Mouse (Mus musculus) stomach, embryonic 14.5 days (tissue): ENCODE results near the gene Fanci. TPM values are rescaled to one million over a fixed set of nuclear protein-coding genes. Genes with fewer than 3 reads are reported as not detected.

Experiments
- ATAC-seq: fragments of 200-750 bp; cut with Nextera tagmentation; 2 replicates; pipeline ENCODE4 v1.8.0; 2017; ENCODE audit warnings: low read depth, moderate TSS enrichment; ENCODE audit not compliant: insufficient number of reproducible peaks, insufficient read depth, low FRiP score
- H3K27ac ChIP-seq: fragments of 300-500 bp; sonication (generic); 2 replicates; pipeline ENCODE4 v1.5.1; 2014; ENCODE audit warnings: mild to moderate bottlenecking, low read length, moderate library complexity, mixed read lengths
- H3K27me3 ChIP-seq: fragments of 300-500 bp; sonication (generic); 2 replicates; pipeline ENCODE4 v1.6.1; 2014; ENCODE audit warnings: low read length, control low read depth, mixed read lengths; ENCODE audit not compliant: control insufficient read depth, insufficient read depth
- H3K36me3 ChIP-seq: fragments of 300-500 bp; sonication (generic); 2 replicates; pipeline ENCODE4 v1.6.1; 2014; ENCODE audit warnings: mild to moderate bottlenecking, control low read depth, low read length, moderate library complexity, mixed read lengths; ENCODE audit not compliant: control insufficient read depth, insufficient read depth
- H3K4me1 ChIP-seq: fragments of 300-500 bp; sonication (generic); 2 replicates; pipeline ENCODE4 v1.6.1; 2014; ENCODE audit warnings: low read length, control low read depth, mixed read lengths; ENCODE audit not compliant: control insufficient read depth, insufficient read depth
- H3K4me2 ChIP-seq: fragments of 300-500 bp; sonication (generic); replicated peaks from 2 replicates; pipeline ENCODE4 v1.6.1; 2014; ENCODE audit warnings: low read depth, low read length, control low read depth
- H3K4me3 ChIP-seq: fragments of 300-500 bp; sonication (generic); 2 replicates; pipeline ENCODE4 v1.5.1; 2014; ENCODE audit warnings: low read depth, low read length, control low read depth
- H3K9ac ChIP-seq: fragments of 300-500 bp; sonication (generic); replicated peaks from 2 replicates; pipeline ENCODE4 v1.6.1; 2014; ENCODE audit warnings: low read depth, mild to moderate bottlenecking, control low read depth, low read length, moderate library complexity, mixed read lengths
- H3K9me3 ChIP-seq: fragments of 300-500 bp; sonication (generic); 2 replicates; pipeline ENCODE4 v1.6.1; 2016; ENCODE audit warnings: low read depth, low read length, control low read depth; ENCODE audit not compliant: control insufficient read depth
- WGBS: fragments of 180-500 bp; shearing (Covaris S2); extraction: QIAGEN DNeasy Blood & Tissue Kit; methylation state at CpG from one replicate; pipeline ENCODE4 v1.1.7; 2014; 5-methylcytosine and 5-hydroxymethylcytosine counted together
- polyA plus RNA-seq: library from polyadenylated mRNA; unstranded; fragments of >200 nt; fragmentation: Nextera tagmentation; extraction: Ambion mirVana; gene quantifications from 2 replicates; pipeline ENCODE4 v1.2.1, GENCODE M21; 2014

Gene Fanci
- polyA plus RNA-seq, 1 experiment from 2014 or later, result 11.4 TPM

GRCm38 (mm10) chr7:79376516-79377275 lies 15.0 kb upstream of the Fanci start:
- no peaks in the 10 kb centered on the region for H3K9me3 ChIP-seq
- peaks cover 2% of the 10 kb centered on the region; the same call in 1 of the 2 replicates for H3K4me1 ChIP-seq
- no peak overlapping the region for H3K4me2 ChIP-seq
- H3K9ac ChIP-seq, result no peak overlapping the region
- WGBS, result 79% methylated on average over 10 of the region's 10 CpGs
- ATAC-seq, result no peak
- no peak overlapping the region for H3K4me3 ChIP-seq
- no peaks in the 10 kb centered on the region for H3K36me3 ChIP-seq
- no peaks in the 10 kb centered on the region for H3K27me3 ChIP-seq
- H3K27ac ChIP-seq, result no peak overlapping the region

- no peak within 1 kb of the TSS for H3K9ac ChIP-seq
- no peaks in the 10 kb centered on the region for H3K36me3 ChIP-seq
- no peaks in the 10 kb centered on the region for H3K27me3 ChIP-seq
- WGBS, result 55% methylated on average over 16 of the region's 16 CpGs
- H3K9me3 ChIP-seq, result no peaks in the 10 kb centered on the region
- no peaks in the 10 kb centered on the region for H3K4me1 ChIP-seq
- H3K27ac ChIP-seq, result no peak within 1 kb of the TSS
- no peak for ATAC-seq
- no peak within 1 kb of the TSS for H3K4me3 ChIP-seq
- no peak within 1 kb of the TSS for H3K4me2 ChIP-seq
These were observed 5.2 kb upstream of the Fanci start, which contains the start of gene Rlbp1 for GRCm38 (mm10) chr7:79386422-79387133. Gene Rlbp1 (minus strand): TSS chr7:79387048.

GRCm38 (mm10) chr7:79387140-79387539 lies 4.6 kb upstream of the Fanci start:
- H3K27ac ChIP-seq, result no peak overlapping the region

GRCm38 (mm10) chr7:79387991-79388390 lies 3.7 kb upstream of the Fanci start:
- no peak for ATAC-seq
- no peaks in the 10 kb centered on the region for H3K36me3 ChIP-seq

More at GRCm38 (mm10) chr7:79387140-79387539, 4.6 kb upstream of the Fanci start:
- ATAC-seq, result no peak
- Histone ChIP-seq H3K9ac (no peak overlapping the region), H3K4me2 (no peak overlapping the region), H3K4me1 (no peaks in the 10 kb centered on the region), H3K4me3 (no peak overlapping the region), H3K27me3 (no peaks in the 10 kb centered on the region), H3K9me3 (no peaks in the 10 kb centered on the region), H3K36me3 (no peaks in the 10 kb centered on the region)
- 75% methylated on average over 8 of the region's 8 CpGs for WGBS

GRCm38 (mm10) chr7:79388671-79389206 lies 3.0 kb upstream of the Fanci start:
- Histone ChIP-seq H3K4me2 (no peak overlapping the region), H3K36me3 (no peaks in the 10 kb centered on the region), H3K9ac (no peak overlapping the region), H3K9me3 (no peaks in the 10 kb centered on the region), H3K4me1 (peaks cover 6% of the 10 kb centered on the region), H3K4me3 (no peak overlapping the region), H3K27ac (no peak overlapping the region), H3K27me3 (no peaks in the 10 kb centered on the region)
- 72% methylated on average over 7 of the region's 7 CpGs for WGBS
- no peak; the same call in 1 of the 2 replicates for ATAC-seq

More at GRCm38 (mm10) chr7:79387991-79388390, 3.7 kb upstream of the Fanci start:
- no peaks in the 10 kb centered on the region for H3K27me3 ChIP-seq
- H3K27ac ChIP-seq, result no peak overlapping the region
- peaks cover 3% of the 10 kb centered on the region for H3K4me1 ChIP-seq
- H3K4me3 ChIP-seq, result no peak overlapping the region
- no peak overlapping the region for H3K4me2 ChIP-seq
- H3K9me3 ChIP-seq, result no peaks in the 10 kb centered on the region
- WGBS, result 49% methylated on average over 7 of the region's 7 CpGs
- no peak overlapping the region for H3K9ac ChIP-seq

GRCm38 (mm10) chr7:79390141-79390708 lies 1.5 kb upstream of the Fanci start:
- H3K27me3 ChIP-seq, result no peaks in the 10 kb centered on the region
- WGBS, result 55% methylated on average over 5 of the region's 5 CpGs

GRCm38 (mm10) chr7:79391471-79391870 lies 258 bp upstream of the Fanci start:
- no peak; the same call in 1 of the 2 replicates for ATAC-seq

More at GRCm38 (mm10) chr7:79390141-79390708, 1.5 kb upstream of the Fanci start:
- peaks cover 6% of the 10 kb centered on the region for H3K4me1 ChIP-seq
- H3K4me3 ChIP-seq, result no peak overlapping the region
- no peak overlapping the region for H3K9ac ChIP-seq
- no peak for ATAC-seq
- H3K27ac ChIP-seq, result no peak overlapping the region
- no peaks in the 10 kb centered on the region for H3K9me3 ChIP-seq
- H3K36me3 ChIP-seq, result no peaks in the 10 kb centered on the region
- H3K4me2 ChIP-seq, result no peak overlapping the region

GRCm38 (mm10) chr7:79392860-79393513 lies 1.3 kb downstream of the Fanci start:
- Histone ChIP-seq H3K27ac (no peak overlapping the region), H3K36me3 (no peaks in the 10 kb centered on the region), H3K4me1 (peaks cover 6% of the 10 kb centered on the region), H3K27me3 (no peaks in the 10 kb centered on the region), H3K4me2 (peak overlapping the region; percentile 92), H3K9ac (peak overlapping the region; percentile 34; the same call in 1 of the 2 replicates), H3K9me3 (no peaks in the 10 kb centered on the region), H3K4me3 (peak overlapping the region; percentile 56)
- no peak; the same call in 1 of the 2 replicates for ATAC-seq
- 47% methylated on average over 9 of the region's 9 CpGs for WGBS

More at GRCm38 (mm10) chr7:79391471-79391870, 258 bp upstream of the Fanci start:
- Histone ChIP-seq H3K27me3 (no peaks in the 10 kb centered on the region), H3K27ac (peak overlapping the region; percentile 59), H3K36me3 (no peaks in the 10 kb centered on the region), H3K4me1 (peaks cover 6% of the 10 kb centered on the region), H3K4me2 (peak overlapping the region; percentile 92), H3K9me3 (no peaks in the 10 kb centered on the region), H3K4me3 (peak overlapping the region; percentile 56), H3K9ac (peak overlapping the region; percentile 48; the same call in 1 of the 2 replicates)
- 1% methylated on average over 3 of the region's 3 CpGs for WGBS
